Mouse (Mus musculus): ENCODE measurements at regions not wholly inside any gene's neighbourhood (a gene's known extent, or its start where the extent isn't known, plus 50 kb on each side); places are given as distances from the start of the nearest gene placed in this dataset.
"Not testable (repeated sequence)": the region's sequence is repeated elsewhere in the genome, so short reads cannot be mapped to it uniquely, and the experiment has no call there.

GRCm38 (mm10) chr6:117675059-117675800, 165.8 kb upstream of the Zfp637 start:
- DNase-seq (ENCODE audit: low read depth in 2 of 2, low spot score in 2 of 2) = peak in 1 of 2 experiments; percentile 18

GRCm38 (mm10) chr6:117676064-117676821, 164.7 kb upstream of the Zfp637 start:
- DNase-seq (ENCODE audit: low read depth in 2 of 2, low spot score in 2 of 2) = no peak

- peak in 1 of 2 experiments; percentile 30 for DNase-seq (ENCODE audit: low read depth in 2 of 2, low spot score in 2 of 2)
Measured at GRCm38 (mm10) chr6:117677062-117677461, 163.9 kb upstream of the Zfp637 start.

GRCm38 (mm10) chr6:117677821-117678220, 163.2 kb upstream of the Zfp637 start:
- DNase-seq (ENCODE audit: low read depth in 2 of 2, low spot score in 2 of 2) = no peak

GRCm38 (mm10) chr6:117678276-117678675, 162.7 kb upstream of the Zfp637 start:
- DNase-seq (ENCODE audit: low read depth in 2 of 2, low spot score in 2 of 2) = no peak

GRCm38 (mm10) chr6:117678877-117679276, 162.1 kb upstream of the Zfp637 start:
- DNase-seq (ENCODE audit: low read depth in 2 of 2, low spot score in 2 of 2) = no peak

- DNase-seq (ENCODE audit: low read depth in 2 of 2, low spot score in 2 of 2) = no peak
Measured at GRCm38 (mm10) chr6:117686212-117686611, 154.8 kb upstream of the Zfp637 start.

GRCm38 (mm10) chr6:117687045-117687444, 153.9 kb upstream of the Zfp637 start:
- peak; percentile 19 to 43 for DNase-seq (ENCODE audit: low read depth in 2 of 2, low spot score in 2 of 2)

- no peak for DNase-seq (ENCODE audit: low read depth in 2 of 2, low spot score in 2 of 2)
Measured at GRCm38 (mm10) chr6:117688664-117689178, 152.3 kb upstream of the Zfp637 start.

GRCm38 (mm10) chr6:117700286-117700685, 140.7 kb upstream of the Zfp637 start:
- no peak for DNase-seq (ENCODE audit: low read depth in 2 of 2, low spot score in 2 of 2)

- DNase-seq (ENCODE audit: low read depth in 2 of 2, low spot score in 2 of 2) = no peak
Measured at GRCm38 (mm10) chr6:117701547-117701946, 139.4 kb upstream of the Zfp637 start.

GRCm38 (mm10) chr6:117706006-117706405, 135.0 kb upstream of the Zfp637 start:
- DNase-seq (ENCODE audit: low read depth in 2 of 2, low spot score in 2 of 2) = no peak

GRCm38 (mm10) chr6:117709212-117709611, 131.8 kb upstream of the Zfp637 start:
- no peak for DNase-seq (ENCODE audit: low read depth in 2 of 2, low spot score in 2 of 2)

GRCm38 (mm10) chr6:117715056-117715777, 125.8 kb upstream of the Zfp637 start:
- no peak for DNase-seq (ENCODE audit: low read depth in 2 of 2, low spot score in 2 of 2)

GRCm38 (mm10) chr6:117716422-117716821, 124.6 kb upstream of the Zfp637 start:
- not testable (repeated sequence) for DNase-seq (ENCODE audit: low read depth in 2 of 2, low spot score in 2 of 2)

GRCm38 (mm10) chr6:117752338-117752737, 88.6 kb upstream of the Zfp637 start:
- DNase-seq (ENCODE audit: low read depth in 2 of 2, low spot score in 2 of 2) = not testable (repeated sequence)

GRCm38 (mm10) chr6:117755682-117756081, 85.3 kb upstream of the Zfp637 start:
- not testable (repeated sequence) for DNase-seq (ENCODE audit: low read depth in 2 of 2, low spot score in 2 of 2)

GRCm38 (mm10) chr6:117756176-117756575, 84.8 kb upstream of the Zfp637 start:
- no peak for DNase-seq (ENCODE audit: low read depth in 2 of 2, low spot score in 2 of 2)

GRCm38 (mm10) chr6:117758516-117758915, 82.5 kb upstream of the Zfp637 start:
- DNase-seq (ENCODE audit: low read depth in 2 of 2, low spot score in 2 of 2) = peak in 1 of 2 experiments; percentile 8

- no peak for DNase-seq (ENCODE audit: low read depth in 2 of 2, low spot score in 2 of 2)
Measured at GRCm38 (mm10) chr6:117771506-117771905, 69.5 kb upstream of the Zfp637 start.

- DNase-seq (ENCODE audit: low read depth in 2 of 2, low spot score in 2 of 2) = no peak
Measured at GRCm38 (mm10) chr6:117772396-117772795, 68.6 kb upstream of the Zfp637 start.
